Mouse (Mus musculus): ENCODE results near the gene Slc37a3. TPM values are rescaled to one million over a fixed set of nuclear protein-coding genes. Genes with fewer than 3 reads are reported as not detected.

Slc37a3 gene
- total RNA-seq, 1 experiment from 2014 or later, result 29.4 TPM

DNA sequence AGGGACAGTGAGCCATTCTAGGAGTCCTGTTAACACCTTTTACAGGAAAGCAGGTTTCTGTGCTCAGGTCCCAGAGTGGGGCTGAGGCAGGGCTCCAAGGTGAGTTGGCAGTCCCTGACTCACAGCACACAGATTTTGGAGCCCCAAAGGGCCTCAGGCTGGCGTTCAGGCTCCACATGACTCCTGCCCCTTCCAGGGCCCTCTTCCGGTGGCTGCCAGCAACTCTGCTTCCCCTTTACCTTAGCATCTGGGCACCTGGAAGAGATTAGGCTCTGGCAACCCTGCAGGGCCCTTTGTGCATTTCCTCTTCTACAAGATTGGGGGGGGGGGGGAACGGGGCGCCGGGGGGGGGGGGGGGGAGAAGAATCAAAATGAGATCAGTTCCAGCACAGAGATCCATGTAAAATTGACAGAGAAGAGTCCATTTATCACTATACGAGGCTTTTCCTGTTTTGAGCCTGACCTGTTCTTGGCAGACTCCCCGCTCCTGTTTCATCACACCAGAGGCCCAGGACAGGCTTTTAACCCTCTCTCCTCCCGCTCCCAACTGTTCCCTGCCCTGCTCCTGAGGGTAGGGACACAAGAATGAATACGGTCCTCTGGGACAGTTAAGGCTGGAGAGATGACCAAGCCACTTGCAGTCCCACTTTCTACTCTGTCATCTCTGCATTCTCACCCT lies 91.3 kb downstream of the Slc37a3 start:
- ATAC-seq (ENCODE audit: extremely low read depth, insufficient number of reproducible peaks, low FRiP score, poor library complexity, severe bottlenecking), result peak; percentile 68

GRCm38 (mm10) chr6:39284836-39285235 lies 92.6 kb downstream of the Slc37a3 start:
- ATAC-seq (ENCODE audit: extremely low read depth, insufficient number of reproducible peaks, low FRiP score, poor library complexity, severe bottlenecking), result no peak

Other genes starting within 250 kb of the Slc37a3 start
- 187 and 199 TPM in 2 replicates for gene Kdm7a, start 170.9 kb downstream of the Slc37a3 start, total RNA-seq (2017)
- 9.5 and 15.6 TPM in 2 replicates for gene Rab19, start 3.5 kb upstream of the Slc37a3 start, total RNA-seq (2017)
- gene Mkrn1, start 42.8 kb upstream of the Slc37a3 start, total RNA-seq (2017), result 246 and 268 TPM in 2 replicates
- gene Dennd2a, start 180.2 kb upstream of the Slc37a3 start, total RNA-seq (2017), result 0.12 and 1.4 TPM in 2 replicates
- 13.6 and 13.8 TPM in 2 replicates for gene Adck2, start 196.2 kb upstream of the Slc37a3 start, total RNA-seq (2017)
- gene Gm42420, start 208.1 kb upstream of the Slc37a3 start, total RNA-seq (2017), result 0.81 TPM in 1 of 2 replicates, not detected in the other
- gene Ndufb2, start 214.9 kb upstream of the Slc37a3 start, total RNA-seq (2017), result 22.7 and 28.4 TPM in 2 replicates

Measured in neutrophil, adult 5-6 weeks (primary cell).